Mouse (Mus musculus) adrenal gland, adult 10 weeks (tissue): Measurements from ENCODE around the gene Ehd4. TPM values are rescaled to one million over a fixed set of nuclear protein-coding genes. Genes with fewer than 3 reads are reported as not detected.

Source experiments
- polyA plus RNA-seq: library from polyadenylated mRNA; stranded (reverse); fragments of 350-450 nt; fragmentation: Illumina TruSeq; extraction: RNeasy Lipid Tissue Mini Kit (QIAGEN cat#74804); gene quantifications from one replicate; pipeline ENCODE4 v1.2.3, GENCODE M21; 2014; ENCODE audit warnings: low read depth, low replicate concordance

The Ehd4 gene
- 34.1 TPM for polyA plus RNA-seq

GRCm38 (mm10) chr2:120154361-120154894, at the start of gene Ehd4:
TSS of gene Ehd4 (minus strand) at chr2:120154606.

Other genes starting within 250 kb of the Ehd4 start
- gene Mapkbp1, start 181.9 kb downstream of the Ehd4 start, polyA plus RNA-seq = 1.6 TPM
- gene Jmjd7, start 127.1 kb downstream of the Ehd4 start, polyA plus RNA-seq = not detected
- gene Gm28042, start 127.1 kb downstream of the Ehd4 start, polyA plus RNA-seq = not detected
- gene Pla2g4b, start 121.2 kb downstream of the Ehd4 start, polyA plus RNA-seq = 0.52 TPM
- not detected for gene Pla2g4e, start 90.7 kb upstream of the Ehd4 start, polyA plus RNA-seq
- not detected for gene Pla2g4d, start 134.6 kb upstream of the Ehd4 start, polyA plus RNA-seq
- gene Pla2g4f, start 159.6 kb upstream of the Ehd4 start, polyA plus RNA-seq = not detected
- gene Vps39, start 198.5 kb upstream of the Ehd4 start, polyA plus RNA-seq = 42.2 TPM
- gene Ganc, start 249.3 kb upstream of the Ehd4 start, polyA plus RNA-seq = 33.9 TPM
- 112 TPM for gene Tmem87a, start 249.5 kb upstream of the Ehd4 start, polyA plus RNA-seq